In genomic region chr15:79763601-79764246, GRCm38 (mm10) we compare ENCODE assay signal across 11 mouse cellular contexts. TPM values are rescaled to one million over a fixed set of nuclear protein-coding genes. Genes with fewer than 3 reads are reported as not detected.
DNase-seq lines count a peak whose midpoint lies in the region; ATAC-seq and TF ChIP-seq lines count a peak whose summit lies in the region.
"Had no signal": no experiment of that assay in that cellular context is flagged by ENCODE, and none has a peak within 500 bp of the region (broad histone marks: within the 10 kb centered on the region; RNA-seq: fewer than 3 reads in every experiment).

No protein-coding gene starts in this region.

- TF ChIP-seq CTCF in lung, adult 2 months (IDR thresholded peaks at IDR 0.05; ENCODE audit: insufficient read depth, low read length) = no peak

- DNase-seq in heart, postnatal 4 days = peak; percentile 27
- no peak for DNase-seq in heart, postnatal 36 days
- DNase-seq in lung, postnatal 36 days = peak; percentile 35
- DNase-seq in lung, adult 2 months = no peak
- DNase-seq in NIH3T3 (ENCODE audit: low read depth) = peak; percentile 66
- peak; percentile 91 for DNase-seq in cerebellum, adult 9-10 months
- DNase-seq: heart, postnatal 14 days; kidney, postnatal 4 days had no signal

- intact Hi-C loops in heart, postnatal 36 days (cut with DNase I) = no loop called here

- H3K36me3 ChIP-seq in kidney, embryonic 14.5 days (ENCODE audit: control insufficient read depth, insufficient read depth, low read length) = peaks cover 30% of the 10 kb centered on the region

- WGBS in lung, adult 2 months = 86% methylated on average over 7 of the region's 7 CpGs
- WGBS in kidney, embryonic 14.5 days = 80% methylated on average over 7 of the region's 7 CpGs

- H3K27ac ChIP-seq in kidney, embryonic 14.5 days (ENCODE audit: low read depth, low read length) = no peak overlapping the region

- ATAC-seq in inflammation-experienced regulatory T-cells, adult 6 months = no peak
- ATAC-seq in kidney, embryonic 14.5 days (ENCODE audit: low FRiP score, low TSS enrichment) = no peak
- ATAC-seq: forebrain, embryonic 16.5 days had no signal

- TF ChIP-seq POLR2A in lung, adult 2 months (IDR thresholded peaks at IDR 0.05; ENCODE audit: borderline replicate concordance, extremely low read depth, low read depth, low read length) = no peak

- H3K4me3 ChIP-seq in lung, adult 2 months (replicated peaks; ENCODE audit: extremely low read depth, low read depth, low read length) = no peak overlapping the region
- no peak overlapping the region for H3K4me3 ChIP-seq in kidney, embryonic 14.5 days (ENCODE audit: low read length)

- no peaks in the 10 kb centered on the region for H3K27me3 ChIP-seq in kidney, embryonic 14.5 days (ENCODE audit: control insufficient read depth, insufficient read depth, low read length)

- H3K4me1 ChIP-seq in lung, adult 2 months (ENCODE audit: control insufficient read depth, insufficient read depth, low read length) = peaks cover 6% of the 10 kb centered on the region
- no peaks in the 10 kb centered on the region for H3K4me1 ChIP-seq in kidney, embryonic 14.5 days (ENCODE audit: control insufficient read depth, insufficient read depth, low read length)

- H3K9ac ChIP-seq in kidney, embryonic 14.5 days (ENCODE audit: low read depth, low read length) = no peak overlapping the region

- no peaks in the 10 kb centered on the region for H3K9me3 ChIP-seq in kidney, embryonic 14.5 days (ENCODE audit: control insufficient read depth, low read length)

- H3K4me2 ChIP-seq in kidney, embryonic 14.5 days (replicated peaks; ENCODE audit: low read depth, low read length) = no peak overlapping the region

RNA-seq across cellular contexts. Expression of gene Dnal4, which starts 13.9 kb away (rescaled TPM):
- 10 to 100 TPM; 22.3 to 25.1 TPM for total RNA-seq in heart, postnatal 4 days (2021)
- 10 to 100 TPM; 17.7 to 22.5 TPM for total RNA-seq in heart, postnatal 36 days (2021)
- 51.1 and 51.2 TPM in 2 replicates for polyA plus RNA-seq in lung, adult 2 months (2012; rRNA removed)
- polyA plus RNA-seq in inflammation-experienced regulatory T-cells, adult 6 months (2017; shearing (Covaris generic)) = 1 to 10 TPM; 6.5 to 9.4 (median 8.6) TPM
- polyA plus RNA-seq in kidney, embryonic 14.5 days (2014; fragmentation: Nextera tagmentation; extraction: Ambion mirVana) = 60.1 and 61.6 TPM in 2 replicates

RNA-seq across cellular contexts. Expression of gene Sun2, which starts 21.4 kb away (rescaled TPM):
- 10 to 100 TPM; 54.7 to 62.3 TPM for total RNA-seq in heart, postnatal 4 days (2021)
- 10 to 100 TPM; 85.6 to 89.1 TPM for total RNA-seq in heart, postnatal 36 days (2021)
- 74.7 and 88.6 TPM in 2 replicates for polyA plus RNA-seq in lung, adult 2 months (2012; rRNA removed)
- 10 to 100 TPM; 10.5 to 15.4 (median 12.4) TPM for polyA plus RNA-seq in inflammation-experienced regulatory T-cells, adult 6 months (2017; shearing (Covaris generic))
- 5.1 and 6.9 TPM in 2 replicates for polyA plus RNA-seq in kidney, embryonic 14.5 days (2014; fragmentation: Nextera tagmentation; extraction: Ambion mirVana)

RNA-seq across cellular contexts. Expression of gene Nptxr, which starts 40.8 kb away (rescaled TPM):
- 1 to 10 TPM; 5.8 to 6.0 TPM for total RNA-seq in heart, postnatal 4 days (2021)
- 1 to 10 TPM; 1.5 to 1.7 TPM for total RNA-seq in heart, postnatal 36 days (2021)
- polyA plus RNA-seq in lung, adult 2 months (2012; rRNA removed) = 3.1 and 3.7 TPM in 2 replicates
- polyA plus RNA-seq in inflammation-experienced regulatory T-cells, adult 6 months (2017; shearing (Covaris generic)) = 1 to 10 TPM in 1 of 3 experiments, under 1 TPM in 1, not detected in 1; 0.15 to 1.1 TPM
- 0.50 and 1.8 TPM in 2 replicates for polyA plus RNA-seq in kidney, embryonic 14.5 days (2014; fragmentation: Nextera tagmentation; extraction: Ambion mirVana)

Comparison
In these comparisons a context has a peak if more than half of its experiments do, and no peak if none do; other contexts are left out.
1. DNase-seq: peak in heart, postnatal 4 days (single experiment), lung, postnatal 36 days (single experiment), NIH3T3 (single experiment) and cerebellum, adult 9-10 months (single experiment); none in heart, postnatal 36 days (0 of 2) and lung, adult 2 months (single experiment).